Mouse (Mus musculus): ENCODE data around the gene Agtrap. TPM values are rescaled to one million over a fixed set of nuclear protein-coding genes. Genes with fewer than 3 reads are reported as not detected.

Gene Agtrap
- polyA plus RNA-seq, 1 experiment from 2014 or later = 10.4 TPM

- Histone ChIP-seq H3K36me3 (replicated peaks; ENCODE audit: insufficient read depth, low read length) (peaks cover 39% of the 10 kb centered on the region), H3K9ac (replicated peaks) (no peak overlapping the region)
These were observed 30.1 kb downstream of the Agtrap start for GRCm38 (mm10) chr4:148057661-148058209.

GRCm38 (mm10) chr4:148056801-148057200, 31.0 kb downstream of the Agtrap start:
- Histone ChIP-seq H3K4me1 (ENCODE audit: insufficient read depth) (peaks cover 24% of the 10 kb centered on the region), H3K27me3 (ENCODE audit: insufficient read depth, low read length) (no peaks in the 10 kb centered on the region), H3K36me3 (replicated peaks; ENCODE audit: insufficient read depth, low read length) (peaks cover 48% of the 10 kb centered on the region), H3K9ac (replicated peaks) (no peak overlapping the region), H3K27ac (ENCODE audit: low read depth) (peak overlapping the region; percentile 12; the same call in 1 of the 2 replicates), H3K9me3 (ENCODE audit: low read length) (no peaks in the 10 kb centered on the region), H3K4me3 (ENCODE audit: low read depth, low read length) (no peak overlapping the region), H3K4me2 (ENCODE audit: low read depth, low read length) (no peak overlapping the region)
- TF ChIP-seq CTCF (IDR thresholded peaks at IDR 0.05; ENCODE audit: low read depth) (no peak), EP300 (IDR thresholded peaks at IDR 0.05; ENCODE audit: low read depth) (no peak)
- 73% methylated on average over 4 of the region's 4 CpGs for WGBS (ENCODE audit: insufficient replicate concordance)
- DNase-seq = peak; percentile 66
- peak; percentile 74 for ATAC-seq

More at GRCm38 (mm10) chr4:148057661-148058209, 30.1 kb downstream of the Agtrap start:
- no peak overlapping the region for H3K4me2 ChIP-seq (ENCODE audit: low read depth, low read length)
- H3K27me3 ChIP-seq (ENCODE audit: insufficient read depth, low read length) = no peaks in the 10 kb centered on the region
- no peak overlapping the region for H3K4me3 ChIP-seq (ENCODE audit: low read depth, low read length)
- 62% methylated on average over 5 of the region's 5 CpGs for WGBS (ENCODE audit: insufficient replicate concordance)
- H3K9me3 ChIP-seq (ENCODE audit: low read length) = no peaks in the 10 kb centered on the region
- peaks cover 24% of the 10 kb centered on the region for H3K4me1 ChIP-seq (ENCODE audit: insufficient read depth)
- no peak overlapping the region for H3K27ac ChIP-seq (ENCODE audit: low read depth)
- ATAC-seq (no peak), DNase-seq (no peak)
- TF ChIP-seq EP300 (IDR thresholded peaks at IDR 0.05; ENCODE audit: low read depth) (no peak), CTCF (IDR thresholded peaks at IDR 0.05; ENCODE audit: low read depth) (peak; percentile 34)

GRCm38 (mm10) chr4:148056246-148056645, 31.6 kb downstream of the Agtrap start:
- ATAC-seq (no peak), DNase-seq (peak; percentile 12)
- H3K4me3 ChIP-seq (ENCODE audit: low read depth, low read length) = no peak overlapping the region
- H3K27ac ChIP-seq (ENCODE audit: low read depth) = no peak overlapping the region
- H3K4me2 ChIP-seq (ENCODE audit: low read depth, low read length) = no peak overlapping the region
- H3K27me3 ChIP-seq (ENCODE audit: insufficient read depth, low read length) = no peaks in the 10 kb centered on the region
- H3K36me3 ChIP-seq (replicated peaks; ENCODE audit: insufficient read depth, low read length) = peaks cover 53% of the 10 kb centered on the region
- H3K9me3 ChIP-seq (ENCODE audit: low read length) = no peaks in the 10 kb centered on the region
- H3K9ac ChIP-seq (replicated peaks) = no peak overlapping the region
- WGBS (ENCODE audit: insufficient replicate concordance) = 75% methylated on average over 7 of the region's 7 CpGs
- TF ChIP-seq EP300 (IDR thresholded peaks at IDR 0.05; ENCODE audit: low read depth) (no peak), CTCF (IDR thresholded peaks at IDR 0.05; ENCODE audit: low read depth) (no peak)
- H3K4me1 ChIP-seq (ENCODE audit: insufficient read depth) = peaks cover 22% of the 10 kb centered on the region

- TF ChIP-seq CTCF (IDR thresholded peaks at IDR 0.05; ENCODE audit: low read depth) (no peak), EP300 (IDR thresholded peaks at IDR 0.05; ENCODE audit: low read depth) (no peak)
- Histone ChIP-seq H3K4me2 (ENCODE audit: low read depth, low read length) (no peak overlapping the region), H3K9me3 (ENCODE audit: low read length) (no peaks in the 10 kb centered on the region), H3K27me3 (ENCODE audit: insufficient read depth, low read length) (no peaks in the 10 kb centered on the region), H3K36me3 (replicated peaks; ENCODE audit: insufficient read depth, low read length) (peaks cover 55% of the 10 kb centered on the region), H3K4me3 (ENCODE audit: low read depth, low read length) (no peak overlapping the region), H3K27ac (ENCODE audit: low read depth) (no peak overlapping the region), H3K4me1 (ENCODE audit: insufficient read depth) (peaks cover 12% of the 10 kb centered on the region), H3K9ac (replicated peaks) (no peak overlapping the region)
- DNase-seq (no peak), ATAC-seq (no peak)
- 88% methylated on average over 21 of the region's 21 CpGs for WGBS (ENCODE audit: insufficient replicate concordance)
These were observed 32.7 kb downstream of the Agtrap start for GRCm38 (mm10) chr4:148054961-148055695.

- Histone ChIP-seq H3K27ac (ENCODE audit: low read depth) (no peak overlapping the region), H3K9ac (replicated peaks) (no peak overlapping the region), H3K27me3 (ENCODE audit: insufficient read depth, low read length) (no peaks in the 10 kb centered on the region), H3K4me2 (ENCODE audit: low read depth, low read length) (no peak overlapping the region), H3K4me3 (ENCODE audit: low read depth, low read length) (no peak overlapping the region), H3K4me1 (ENCODE audit: insufficient read depth) (peaks cover 10% of the 10 kb centered on the region; the same call in 1 of the 2 replicates), H3K9me3 (ENCODE audit: low read length) (no peaks in the 10 kb centered on the region), H3K36me3 (replicated peaks; ENCODE audit: insufficient read depth, low read length) (peaks cover 52% of the 10 kb centered on the region)
- 88% methylated on average over 12 of the region's 12 CpGs for WGBS (ENCODE audit: insufficient replicate concordance)
- TF ChIP-seq CTCF (IDR thresholded peaks at IDR 0.05; ENCODE audit: low read depth) (no peak), EP300 (IDR thresholded peaks at IDR 0.05; ENCODE audit: low read depth) (no peak)
- ATAC-seq (no peak), DNase-seq (no peak)
These were observed 34.4 kb downstream of the Agtrap start for GRCm38 (mm10) chr4:148053417-148053920.

GRCm38 (mm10) chr4:148052976-148053375, 34.9 kb downstream of the Agtrap start:
- 63% methylated on average over 2 of the region's 2 CpGs for WGBS (ENCODE audit: insufficient replicate concordance)
- H3K9me3 ChIP-seq (ENCODE audit: low read length) = no peaks in the 10 kb centered on the region
- TF ChIP-seq EP300 (IDR thresholded peaks at IDR 0.05; ENCODE audit: low read depth) (no peak), CTCF (IDR thresholded peaks at IDR 0.05; ENCODE audit: low read depth) (no peak)
- H3K4me2 ChIP-seq (ENCODE audit: low read depth, low read length) = no peak overlapping the region
- DNase-seq (no peak), ATAC-seq (no peak)
- no peak overlapping the region for H3K4me3 ChIP-seq (ENCODE audit: low read depth, low read length)
- peaks cover 10% of the 10 kb centered on the region; the same call in 1 of the 2 replicates for H3K4me1 ChIP-seq (ENCODE audit: insufficient read depth)
- H3K36me3 ChIP-seq (replicated peaks; ENCODE audit: insufficient read depth, low read length) = peaks cover 48% of the 10 kb centered on the region
- H3K27me3 ChIP-seq (ENCODE audit: insufficient read depth, low read length) = no peaks in the 10 kb centered on the region
- H3K9ac ChIP-seq (replicated peaks) = no peak overlapping the region
- H3K27ac ChIP-seq (ENCODE audit: low read depth) = no peak overlapping the region
